Mouse (Mus musculus): ENCODE data around the gene Ttc13. TPM values are rescaled to one million over a fixed set of nuclear protein-coding genes. Genes with fewer than 3 reads are reported as not detected.

Gene Ttc13
- total RNA-seq, 2 experiments from 2014 or later, result 14.9 to 17.6 TPM

DNA sequence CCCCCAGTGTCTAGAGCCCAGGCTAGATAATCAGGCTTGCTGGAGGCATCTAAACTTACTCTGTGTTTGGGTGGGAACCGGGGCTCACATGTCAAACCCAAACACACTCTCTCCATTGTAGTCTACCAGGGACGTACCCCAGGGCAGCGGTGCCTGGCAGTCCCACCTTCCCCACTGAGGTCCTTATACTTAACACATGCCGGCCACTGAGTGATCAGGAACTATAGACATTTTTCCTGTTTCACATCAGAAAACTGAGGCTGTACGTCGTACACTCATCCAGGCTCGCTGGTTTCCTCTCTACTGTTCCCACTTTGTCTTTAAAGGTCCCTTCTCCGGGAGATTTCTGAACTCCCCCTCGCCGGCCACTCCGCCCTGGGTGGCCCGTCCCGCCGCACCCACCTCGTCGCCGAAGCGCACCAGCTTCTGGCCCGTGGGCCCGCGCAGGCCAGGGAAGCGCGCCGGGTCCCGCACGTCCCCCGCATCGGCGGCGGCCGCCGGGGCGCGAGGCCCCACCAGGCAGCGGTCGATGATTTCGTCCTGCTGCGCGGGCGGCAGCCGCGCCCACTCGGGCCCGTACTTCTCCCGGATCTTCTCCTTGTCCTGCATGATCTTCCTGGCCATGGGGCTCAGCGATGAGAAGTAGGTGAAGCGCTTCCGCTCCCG, 59.2 kb downstream of the Ttc13 start:
- intact Hi-C loops (cut with DNase I), result no loop called here
- no peak for DNase-seq (ENCODE audit: low spot score)

DNA sequence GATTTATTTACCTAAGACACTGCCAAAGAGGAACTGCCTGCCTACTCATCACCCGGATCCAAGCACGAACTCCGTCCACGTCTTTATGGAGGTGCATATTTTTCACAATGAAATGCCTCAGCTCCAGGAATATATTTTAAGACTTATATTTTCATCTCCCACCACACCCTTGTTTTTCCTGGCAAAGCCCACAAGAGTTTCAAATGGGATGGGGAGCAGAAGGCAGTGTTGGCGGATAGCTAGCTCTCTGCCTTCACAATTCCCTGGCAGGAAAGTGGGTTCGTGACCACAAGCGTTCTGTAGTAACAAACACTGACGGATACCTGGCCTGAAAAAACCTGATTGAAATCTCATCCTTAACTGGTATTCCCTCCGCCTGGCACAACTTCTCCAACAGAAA, 60.0 kb downstream of the Ttc13 start:
- intact Hi-C loops (cut with DNase I), result no loop called here
- no peak for DNase-seq (ENCODE audit: low spot score)

DNA sequence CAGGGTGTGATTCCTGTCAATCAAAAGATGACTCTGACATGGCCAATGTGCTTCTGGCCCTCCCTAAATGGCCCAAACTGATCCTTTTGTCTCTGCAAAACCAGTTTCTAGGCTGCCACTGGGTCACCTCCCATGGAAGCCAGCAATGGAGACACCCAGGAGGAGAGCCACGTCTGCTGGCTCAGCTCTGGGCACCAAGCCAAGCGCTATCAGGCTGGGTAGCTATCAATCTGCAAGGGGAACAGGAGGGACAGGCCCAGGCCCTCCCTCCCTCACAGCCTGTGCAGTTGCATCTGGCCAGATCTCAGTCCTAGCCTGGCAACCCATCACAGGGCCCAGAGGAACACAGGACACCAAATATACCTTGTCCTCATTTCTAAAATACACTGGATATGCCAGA, 63.4 kb downstream of the Ttc13 start:
- intact Hi-C loops (cut with DNase I), result loop anchor here (2.0 kb wide), 1 partner anchor 14 kb away; no protein-coding TSS in a partner anchor
- peak; percentile 51 for DNase-seq (ENCODE audit: low spot score)

DNA sequence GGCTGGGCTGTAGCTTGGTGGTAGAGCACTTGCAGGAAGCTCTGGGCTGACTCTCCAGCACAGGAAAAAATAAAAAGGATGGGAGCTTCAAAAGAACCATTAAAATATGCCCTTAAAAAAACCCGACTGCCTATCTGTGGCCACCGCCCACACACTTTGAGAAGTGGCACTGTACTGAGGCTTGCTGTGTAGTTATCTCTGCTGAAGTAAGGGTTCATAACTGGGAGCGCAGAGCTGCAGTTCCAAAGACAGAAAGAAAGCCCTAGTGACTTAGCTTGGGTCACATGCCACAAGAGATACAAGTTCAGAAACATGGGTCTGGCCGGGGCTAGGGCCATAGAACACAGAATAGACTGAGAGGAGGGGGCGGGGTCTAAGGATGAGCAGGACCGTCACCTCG, 63.8 kb downstream of the Ttc13 start:
- intact Hi-C loops (cut with DNase I), result loop anchor here (2.0 kb wide), 1 partner anchor 13 kb away; no protein-coding TSS in a partner anchor
- DNase-seq (ENCODE audit: low spot score), result no peak

DNA sequence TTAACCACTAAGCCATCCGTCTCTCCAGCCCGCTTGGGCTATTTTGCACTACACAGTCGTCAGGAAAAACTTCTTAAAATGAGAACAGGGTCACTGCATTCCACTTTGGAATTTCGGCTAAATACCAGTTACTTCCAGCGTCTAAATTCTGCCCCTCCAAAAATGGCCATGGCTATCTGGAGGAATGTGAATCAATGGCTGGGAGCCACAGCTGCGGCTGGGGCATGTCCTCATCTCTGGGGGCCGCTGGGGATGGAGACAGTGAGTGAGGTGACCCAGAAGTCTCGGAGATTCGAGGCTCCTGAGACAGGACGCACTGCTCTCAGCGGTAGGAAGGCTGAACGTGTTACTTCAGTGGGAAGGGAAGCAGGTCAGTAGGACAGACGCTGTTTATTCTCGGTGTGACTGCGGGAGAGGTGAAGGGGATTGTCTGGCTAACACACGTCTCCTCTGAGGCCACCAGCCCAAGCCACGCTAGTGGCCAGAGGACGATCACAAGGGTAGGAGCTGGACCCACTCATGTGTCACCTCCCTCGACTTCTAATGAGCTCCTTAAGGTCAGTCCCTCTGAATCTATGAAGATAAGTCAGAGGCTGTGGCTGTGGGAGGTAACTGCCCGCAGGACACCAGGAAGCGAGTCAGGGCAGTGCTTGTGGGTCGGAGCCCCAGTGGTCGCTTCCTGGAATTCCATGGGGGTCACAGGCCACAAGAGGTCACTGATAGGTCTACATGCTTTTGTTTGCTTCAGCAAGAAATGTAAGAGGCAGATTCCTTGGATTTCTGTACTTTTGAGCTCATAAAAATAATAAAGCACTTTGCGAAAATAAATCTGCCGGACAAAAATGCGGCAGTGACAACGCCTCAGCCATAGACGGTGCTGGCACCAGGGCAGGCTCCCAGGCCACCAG, 68.0 kb downstream of the Ttc13 start:
- intact Hi-C loops (cut with DNase I), result no loop called here
- DNase-seq (ENCODE audit: low spot score), result no peak

DNA sequence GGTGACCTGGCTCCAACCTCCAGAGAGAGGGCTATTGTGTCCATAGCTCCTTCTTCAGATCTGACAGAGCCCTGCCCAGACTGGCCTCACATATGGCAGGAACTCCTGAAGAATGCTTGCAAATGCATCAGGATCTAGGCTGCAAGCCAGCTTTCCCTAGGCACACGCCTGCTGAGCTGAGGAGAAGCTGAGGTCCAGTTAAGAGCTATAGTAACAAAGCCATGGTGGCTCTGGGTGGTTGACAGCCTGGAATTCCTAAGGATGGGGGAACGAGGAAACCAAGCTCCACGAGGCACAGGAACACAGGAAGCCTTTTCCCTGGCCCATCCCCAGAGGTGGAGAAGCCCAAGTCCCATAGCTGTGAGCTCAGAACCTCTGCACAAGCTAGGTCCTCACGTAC, 69.2 kb downstream of the Ttc13 start:
- intact Hi-C loops (cut with DNase I), result no loop called here
- no peak for DNase-seq (ENCODE audit: low spot score)

DNA sequence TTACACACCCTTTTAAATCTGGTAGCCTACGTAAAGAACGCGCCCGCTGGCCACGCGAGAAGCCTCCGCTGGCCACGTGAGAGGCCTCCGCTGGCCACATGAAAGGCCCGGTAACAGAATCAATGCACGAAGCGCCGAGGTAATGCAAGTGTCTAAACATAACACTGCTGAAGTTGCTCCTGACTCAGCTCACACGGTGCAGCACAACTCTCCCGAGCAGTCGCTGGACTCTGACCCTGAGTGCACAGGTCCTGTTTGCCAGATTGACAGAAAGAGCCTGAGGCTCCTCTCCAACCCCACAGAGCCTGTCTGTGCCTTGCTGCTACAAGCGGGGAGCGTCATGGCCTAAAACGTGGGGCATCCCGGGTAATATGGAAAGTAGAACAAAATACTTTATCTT, 70.0 kb downstream of the Ttc13 start:
- intact Hi-C loops (cut with DNase I), result no loop called here
- DNase-seq (ENCODE audit: low spot score), result no peak

DNA sequence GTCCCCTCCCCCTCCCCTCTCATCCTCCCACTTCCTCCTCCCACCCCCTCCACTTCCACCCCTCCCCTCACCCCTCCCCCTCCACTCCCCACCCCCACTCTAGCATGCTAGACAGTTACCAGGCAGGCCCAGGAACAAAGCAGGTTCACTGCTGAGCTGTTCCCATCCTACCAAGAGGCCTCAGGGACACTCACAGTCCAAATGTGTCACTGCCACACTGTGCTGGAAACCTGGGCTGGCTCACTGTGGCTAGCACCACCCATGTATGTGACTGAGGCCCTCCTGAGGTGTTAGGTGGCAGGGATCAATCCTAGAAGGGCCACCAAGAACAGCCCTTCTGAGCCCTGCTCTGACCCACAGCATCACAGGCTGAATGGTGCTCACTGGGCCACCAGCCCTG, 73.5 kb downstream of the Ttc13 start:
- intact Hi-C loops (cut with DNase I), result no loop called here
- no peak for DNase-seq (ENCODE audit: low spot score)

DNA sequence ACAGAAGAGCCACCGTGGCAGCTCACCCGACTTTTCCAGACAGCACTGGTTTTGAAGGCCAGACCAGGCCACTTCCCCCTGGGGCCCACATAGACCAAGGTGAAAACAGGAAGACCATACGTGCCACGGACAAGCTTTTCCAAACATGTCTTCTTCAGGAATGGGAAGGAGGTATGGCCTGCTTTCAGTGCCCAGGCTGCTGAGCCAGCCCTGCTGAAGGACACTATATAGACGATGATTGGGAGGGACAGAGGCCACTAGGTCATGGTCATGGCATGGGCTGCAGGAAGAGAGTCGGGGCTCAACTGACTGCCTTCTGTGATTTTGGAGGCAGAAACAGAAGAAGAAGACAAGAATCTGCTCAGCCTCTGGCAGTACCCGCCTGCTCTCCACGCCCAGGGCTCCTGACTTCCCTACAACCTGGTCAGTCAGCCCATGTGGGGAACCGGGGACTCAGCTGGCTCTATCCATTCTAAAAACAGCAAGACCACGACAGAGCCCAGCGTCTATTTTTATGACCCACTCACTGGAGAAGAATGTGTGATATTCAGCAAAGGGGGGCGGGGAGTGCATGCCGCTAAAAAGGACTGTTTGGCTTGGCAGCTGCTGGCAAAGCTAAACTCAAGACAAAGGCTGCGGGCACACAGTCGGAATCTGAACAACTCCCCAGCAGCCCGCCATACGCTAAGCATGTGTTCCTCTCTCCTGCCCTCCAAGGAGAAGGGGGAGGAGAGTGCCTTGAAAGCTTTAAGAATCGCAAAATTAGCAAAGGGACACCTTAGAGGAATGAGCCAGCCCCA, 78.0 kb downstream of the Ttc13 start:
- intact Hi-C loops (cut with DNase I), result loop anchor here (2.0 kb wide), 1 partner anchor 15 kb away; no protein-coding TSS in a partner anchor
- DNase-seq (ENCODE audit: low spot score), result peak; percentile 54

DNA sequence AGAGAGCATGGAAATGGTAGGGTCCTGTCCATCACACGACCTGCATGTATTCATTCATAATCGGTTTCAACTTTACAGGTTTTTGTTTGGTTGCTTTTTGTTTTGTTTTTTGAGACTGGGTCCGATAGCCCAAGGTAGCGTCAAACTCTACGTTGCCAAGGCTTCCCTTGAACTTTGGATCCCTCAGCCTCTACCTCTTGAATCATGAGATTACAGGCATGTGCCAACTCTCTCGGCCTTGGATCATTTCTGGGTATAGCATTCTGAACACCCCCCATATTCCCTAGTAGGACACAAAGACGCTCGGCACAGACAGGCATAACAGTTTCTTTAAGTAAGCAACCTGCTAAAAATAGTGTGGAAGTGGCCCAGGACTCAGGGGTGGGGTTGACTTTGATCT, 80.2 kb downstream of the Ttc13 start:
- DNase-seq (ENCODE audit: low spot score), result no peak
- intact Hi-C loops (cut with DNase I), result no loop called here

DNA sequence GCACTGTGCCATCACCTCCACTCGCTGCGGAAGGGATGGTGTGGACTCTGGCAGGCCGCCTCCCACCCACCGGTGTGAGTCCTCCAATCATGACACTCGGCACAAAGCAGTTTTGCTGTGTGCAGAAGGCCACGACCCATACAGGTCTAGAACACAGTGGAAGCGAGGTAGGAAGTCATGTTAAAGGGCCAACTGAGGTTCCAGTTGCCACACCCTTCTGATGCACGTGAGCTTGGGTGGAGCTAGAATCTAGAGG, 86.6 kb downstream of the Ttc13 start:
- DNase-seq (ENCODE audit: low spot score), result no peak
- intact Hi-C loops (cut with DNase I), result no loop called here

DNA sequence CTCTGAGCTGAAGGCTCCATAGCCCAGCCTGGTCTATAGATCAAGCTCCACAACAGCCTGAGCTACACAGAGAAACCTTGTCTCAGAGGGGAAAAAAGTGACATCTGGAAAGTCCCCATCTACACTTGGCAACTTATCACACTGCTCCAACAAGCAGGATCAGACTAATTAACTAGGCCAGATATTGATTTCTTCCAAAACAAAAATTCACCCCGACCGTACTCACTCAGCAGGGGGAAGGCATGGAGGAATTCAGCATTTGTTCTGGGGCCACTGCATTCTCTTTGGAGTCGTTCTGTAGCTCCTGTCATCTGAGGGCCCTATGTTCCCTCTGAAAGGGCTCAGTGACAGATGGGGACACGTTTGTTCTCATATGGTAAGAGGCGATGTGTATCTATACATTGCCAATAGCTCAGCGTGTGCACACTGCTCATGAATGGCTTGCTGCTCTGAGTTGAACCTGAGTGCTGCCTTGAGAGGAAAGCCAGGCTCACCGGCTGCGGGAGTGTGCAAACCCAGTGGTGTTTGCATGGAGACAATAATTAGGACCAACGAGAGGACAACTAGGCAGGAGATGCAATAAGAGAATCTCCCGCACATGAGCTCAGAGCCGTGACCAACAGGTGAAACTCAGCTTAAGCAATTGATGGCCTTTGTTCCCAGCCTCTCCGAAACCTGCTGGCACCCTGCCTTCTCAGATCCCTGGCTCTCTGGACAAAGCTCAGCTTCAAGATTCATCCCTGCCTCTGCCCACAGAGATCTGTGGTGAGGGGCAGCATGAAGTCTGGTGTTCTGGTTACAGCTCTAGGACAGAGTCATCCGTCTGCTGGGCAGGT, 87.2 kb downstream of the Ttc13 start:
- DNase-seq (ENCODE audit: low spot score), result no peak
- intact Hi-C loops (cut with DNase I), result no loop called here

DNA sequence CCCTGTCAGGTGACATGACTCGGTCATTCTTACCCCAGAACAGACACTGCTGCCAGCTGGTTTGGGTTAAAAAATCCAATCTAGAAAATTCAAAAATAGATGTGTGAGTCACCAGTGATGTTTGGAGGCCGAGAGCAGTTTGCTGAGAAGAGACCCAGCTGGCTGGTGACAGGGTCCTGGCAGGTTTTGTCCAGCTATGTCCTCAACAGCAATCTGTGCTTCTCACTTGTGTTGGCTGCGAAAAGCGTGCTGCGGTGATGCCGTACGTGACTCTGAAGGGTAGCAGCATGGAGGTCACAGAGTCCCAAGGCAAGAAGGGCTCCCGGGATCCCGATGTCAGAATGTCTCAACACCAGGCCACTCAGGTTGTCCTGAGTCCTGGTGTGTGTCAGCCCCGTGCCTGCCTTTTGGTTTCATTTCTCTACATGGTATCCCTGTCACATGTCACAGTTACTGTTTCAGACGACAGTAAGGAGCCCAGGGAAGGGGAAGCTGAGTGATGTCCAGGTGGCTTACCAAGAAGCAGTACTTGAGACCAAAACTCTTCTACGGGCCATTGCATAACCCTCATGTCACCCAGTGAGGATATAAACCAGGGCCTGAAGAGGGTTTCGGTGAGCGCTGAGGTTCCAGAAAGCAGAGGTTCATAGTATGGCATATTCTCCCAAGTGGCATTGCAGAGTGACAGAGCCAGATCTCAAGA, 88.6 kb downstream of the Ttc13 start:
- peak; percentile 82 for DNase-seq (ENCODE audit: low spot score)
- intact Hi-C loops (cut with DNase I), result no loop called here

DNA sequence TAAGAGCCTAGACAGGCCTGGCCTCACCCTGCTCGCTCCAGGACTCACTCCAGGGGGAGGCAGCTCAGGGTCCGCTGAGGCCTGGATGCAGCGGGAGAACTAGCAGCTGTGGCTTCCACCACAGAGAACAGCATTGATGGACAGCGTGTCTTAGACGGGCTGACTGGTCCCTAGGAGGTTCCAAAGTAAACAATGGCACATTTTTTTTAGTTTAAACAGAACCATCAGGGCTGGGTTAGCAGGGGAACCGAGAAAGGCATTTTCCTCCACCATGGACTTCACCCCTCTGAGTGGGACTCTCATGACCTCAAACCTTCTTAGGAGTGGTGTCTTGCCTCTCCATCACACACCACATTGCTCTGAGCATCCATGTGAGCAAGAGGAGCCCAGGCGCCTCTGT, 89.8 kb downstream of the Ttc13 start:
- intact Hi-C loops (cut with DNase I), result no loop called here
- DNase-seq (ENCODE audit: low spot score), result no peak

DNA sequence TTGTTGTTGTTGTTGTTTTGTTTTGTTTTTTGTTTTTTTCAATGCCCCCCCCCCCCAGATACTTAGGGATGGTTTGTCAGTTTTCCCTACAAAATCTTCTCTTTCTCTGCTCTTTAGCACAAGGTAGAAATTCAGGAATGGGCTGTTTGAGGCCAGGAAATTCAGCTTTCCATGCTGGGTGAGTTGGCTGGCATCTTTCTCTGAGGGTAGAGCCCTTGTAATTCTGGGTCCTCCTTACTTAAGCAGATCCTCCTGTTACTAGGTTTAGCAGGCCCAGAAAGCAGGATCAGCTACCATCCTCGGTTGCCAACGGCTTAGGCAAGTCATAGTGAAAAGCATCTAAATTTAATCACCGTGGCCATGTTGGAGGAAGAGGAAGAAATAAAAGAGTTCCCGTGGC, 90.9 kb downstream of the Ttc13 start:
- DNase-seq (ENCODE audit: low spot score), result no peak
- intact Hi-C loops (cut with DNase I), result no loop called here

DNA sequence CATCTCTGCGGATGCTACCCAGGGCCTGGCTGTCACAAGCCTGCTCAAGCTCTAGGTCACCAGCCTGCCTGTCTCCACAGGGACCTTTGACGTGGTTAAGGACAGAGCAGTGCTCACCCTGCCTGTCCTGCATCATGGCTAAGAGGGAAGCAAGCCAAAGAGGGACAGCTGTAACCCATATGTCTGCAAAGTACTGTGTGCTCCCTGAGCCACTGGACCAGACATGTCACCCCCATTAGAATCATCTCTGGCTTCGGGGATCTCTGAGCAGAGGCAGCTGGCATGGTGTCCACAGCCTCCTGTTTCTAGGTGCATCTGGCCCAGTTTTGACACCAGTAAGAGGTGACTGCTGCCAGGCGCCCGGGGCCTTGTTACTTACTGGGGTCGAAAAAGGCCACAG, 91.3 kb downstream of the Ttc13 start:
- DNase-seq (ENCODE audit: low spot score), result no peak
- intact Hi-C loops (cut with DNase I), result no loop called here

DNA sequence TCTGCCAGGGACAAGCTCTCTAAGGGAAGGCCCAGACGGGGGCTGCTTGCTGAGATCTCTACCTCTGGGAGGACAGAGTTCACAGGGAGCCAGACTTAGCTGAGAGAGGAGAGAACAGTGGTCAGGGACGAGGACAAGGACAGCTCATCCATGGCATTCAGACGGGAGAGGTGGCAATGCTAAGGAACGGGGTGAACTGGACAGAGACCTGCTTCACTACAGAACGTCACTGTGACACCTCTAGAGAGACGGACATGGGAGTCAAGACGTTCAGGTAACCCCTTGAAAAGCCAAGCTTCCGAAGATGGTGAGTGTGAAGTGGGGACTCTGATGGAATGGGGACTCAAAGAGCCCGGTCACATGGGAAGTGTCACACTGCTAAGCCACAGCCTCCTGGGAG, 95.5 kb downstream of the Ttc13 start:
- intact Hi-C loops (cut with DNase I), result no loop called here
- DNase-seq (ENCODE audit: low spot score), result no peak
